Mouse (Mus musculus): ENCODE measurements around the gene Hnrnpa3.
A peak's percentile ranks its signal among the peaks of the same experiment; 100 is the strongest.
"Not testable (repeated sequence)": the region's sequence is repeated elsewhere in the genome, so short reads cannot be mapped to it uniquely, and the experiment has no call there.

The Hnrnpa3 gene

GRCm38 (mm10) chr2:75637055-75637304 is 22.1 kb upstream of the Hnrnpa3 start:
- DNase-seq (ENCODE audit: low read depth, low spot score), result not testable (repeated sequence)

GRCm38 (mm10) chr2:75637361-75637760 is 21.7 kb upstream of the Hnrnpa3 start:
- no peak for DNase-seq (ENCODE audit: low read depth, low spot score)

- DNase-seq (ENCODE audit: low read depth, low spot score), result not testable (repeated sequence)
Observed at GRCm38 (mm10) chr2:75637822-75638221, 21.2 kb upstream of the Hnrnpa3 start.

- not testable (repeated sequence) for DNase-seq (ENCODE audit: low read depth, low spot score)
Observed at GRCm38 (mm10) chr2:75639535-75639934, 19.5 kb upstream of the Hnrnpa3 start.

DNA sequence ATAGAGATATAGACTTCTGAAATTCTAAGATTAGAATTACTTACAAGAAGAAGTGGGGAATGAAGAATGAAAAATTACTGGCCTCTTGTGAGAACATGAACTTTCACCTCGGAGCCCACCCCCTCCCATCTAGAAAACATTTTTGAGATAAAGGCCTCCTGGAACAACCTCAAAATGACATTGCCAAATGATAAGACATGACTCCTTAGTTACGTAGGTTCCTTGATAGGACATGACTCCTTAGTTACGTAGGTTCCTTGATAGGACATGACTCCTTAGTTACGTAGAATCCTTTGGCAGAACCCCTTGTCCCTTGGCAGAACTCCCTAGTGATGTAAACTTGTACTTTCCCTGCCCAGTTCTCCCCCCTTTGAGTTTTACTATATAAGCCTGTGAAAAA is 16.7 kb upstream of the Hnrnpa3 start:
- not testable (repeated sequence) for DNase-seq (ENCODE audit: low read depth, low spot score)

GRCm38 (mm10) chr2:75642795-75643550 is 16.1 kb upstream of the Hnrnpa3 start:
- DNase-seq (ENCODE audit: low read depth, low spot score), result no peak

DNA sequence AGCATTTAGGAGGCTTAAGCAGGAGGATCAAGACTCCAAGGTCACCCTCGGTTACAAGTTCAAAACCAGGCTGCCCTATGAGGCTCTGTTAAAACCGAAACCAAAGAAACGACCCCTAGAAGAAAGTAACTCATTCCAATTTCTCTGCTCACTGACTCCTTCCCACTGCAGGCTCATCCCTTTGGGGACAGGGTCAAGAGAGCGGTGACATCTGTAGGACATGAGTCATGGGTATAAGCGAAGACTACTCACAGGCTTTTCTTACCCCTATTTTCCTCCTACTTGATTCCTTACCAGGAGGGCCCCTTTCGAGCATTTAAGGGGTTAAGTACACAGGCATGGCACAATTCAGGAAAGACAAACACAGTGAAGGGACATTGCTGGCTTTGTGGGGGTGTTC is 15.1 kb upstream of the Hnrnpa3 start:
- DNase-seq (ENCODE audit: low read depth, low spot score), result no peak

- DNase-seq (ENCODE audit: low read depth, low spot score), result no peak
Observed at GRCm38 (mm10) chr2:75645251-75645650, 13.8 kb upstream of the Hnrnpa3 start.

DNA sequence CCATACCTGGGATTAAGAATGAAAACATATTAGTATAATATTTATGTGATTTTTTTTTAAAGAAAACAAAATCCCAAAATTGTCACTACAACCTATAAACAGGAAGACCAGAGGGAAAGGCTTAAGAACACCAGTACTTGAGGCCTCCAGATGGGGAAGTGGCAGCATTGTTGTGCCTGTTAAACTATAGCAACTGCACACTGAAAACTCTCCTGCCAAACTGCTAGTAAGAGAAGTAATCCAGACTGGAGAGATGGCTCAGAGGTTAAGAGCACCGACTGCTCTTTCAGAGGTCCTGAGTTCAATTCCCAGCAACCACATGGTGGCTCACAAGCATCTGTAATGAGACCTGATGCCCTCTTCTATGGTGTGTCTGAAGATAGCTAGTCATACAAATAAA is 8.6 kb upstream of the Hnrnpa3 start:
- no peak for DNase-seq (ENCODE audit: low read depth, low spot score)

GRCm38 (mm10) chr2:75653150-75653549 is 5.9 kb upstream of the Hnrnpa3 start:
- DNase-seq (ENCODE audit: low read depth, low spot score), result no peak

DNA sequence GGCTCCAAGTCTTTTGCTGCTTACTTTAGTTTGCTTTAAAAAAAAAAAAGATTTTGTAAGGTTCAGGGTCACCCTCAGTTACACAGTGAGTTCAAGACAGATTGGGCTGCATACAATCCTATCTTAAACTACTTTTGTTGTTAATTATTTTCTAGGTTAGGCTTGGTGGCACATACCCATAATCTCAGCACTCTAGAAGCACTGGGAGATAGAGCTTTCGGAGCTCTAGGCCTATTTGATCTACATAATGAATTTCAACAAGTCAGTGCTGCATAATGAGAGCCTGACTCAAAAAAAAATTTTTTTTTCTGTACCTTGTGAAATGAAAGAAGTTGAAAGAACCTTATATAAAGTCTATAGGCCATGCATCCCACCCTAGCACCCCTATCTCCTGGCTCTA is 4.4 kb upstream of the Hnrnpa3 start:
- DNase-seq (ENCODE audit: low read depth, low spot score), result no peak

DNA sequence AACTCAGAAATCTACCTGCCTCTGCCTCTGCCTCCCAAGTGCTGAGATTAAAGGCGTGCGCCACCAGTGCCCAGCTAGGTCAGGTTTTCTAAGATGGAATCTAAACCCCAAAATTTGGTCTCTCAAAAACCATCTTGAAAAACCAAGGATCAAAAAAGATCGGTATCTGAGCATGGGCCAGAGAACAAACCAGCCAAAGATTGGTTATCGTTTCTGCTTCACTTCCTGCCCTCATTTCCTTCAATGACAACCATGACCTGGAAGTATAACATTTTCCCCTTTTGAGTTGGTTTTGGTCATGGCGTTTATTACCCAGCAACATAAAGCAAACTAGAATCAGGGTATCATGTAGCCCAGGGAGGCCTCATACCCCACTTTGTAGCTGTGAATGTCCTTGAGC is 2.1 kb upstream of the Hnrnpa3 start:
- no peak for DNase-seq (ENCODE audit: low read depth, low spot score)

- no peak for DNase-seq (ENCODE audit: low read depth, low spot score)
Observed at GRCm38 (mm10) chr2:75657907-75658691, 962 bp upstream of the Hnrnpa3 start.

DNA sequence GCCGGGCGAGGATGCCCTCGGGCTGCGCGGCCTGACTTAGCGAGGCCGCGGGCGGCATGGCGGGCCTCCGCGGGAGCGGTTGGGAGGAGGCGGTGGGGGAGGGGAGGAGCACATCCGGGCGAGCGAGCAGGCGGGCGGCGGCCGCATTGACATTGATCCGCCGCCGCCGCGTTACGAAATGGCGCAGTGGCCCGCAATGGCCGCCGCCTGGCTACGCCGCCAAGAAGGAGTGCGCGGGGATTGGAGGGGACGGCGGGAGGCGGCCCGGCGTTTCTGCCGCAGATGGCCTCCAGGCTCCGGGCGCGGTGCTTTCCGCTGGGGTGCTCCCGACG is 534 bp downstream of the Hnrnpa3 start:
- DNase-seq (ENCODE audit: low read depth, low spot score), result peak; percentile 67

DNA sequence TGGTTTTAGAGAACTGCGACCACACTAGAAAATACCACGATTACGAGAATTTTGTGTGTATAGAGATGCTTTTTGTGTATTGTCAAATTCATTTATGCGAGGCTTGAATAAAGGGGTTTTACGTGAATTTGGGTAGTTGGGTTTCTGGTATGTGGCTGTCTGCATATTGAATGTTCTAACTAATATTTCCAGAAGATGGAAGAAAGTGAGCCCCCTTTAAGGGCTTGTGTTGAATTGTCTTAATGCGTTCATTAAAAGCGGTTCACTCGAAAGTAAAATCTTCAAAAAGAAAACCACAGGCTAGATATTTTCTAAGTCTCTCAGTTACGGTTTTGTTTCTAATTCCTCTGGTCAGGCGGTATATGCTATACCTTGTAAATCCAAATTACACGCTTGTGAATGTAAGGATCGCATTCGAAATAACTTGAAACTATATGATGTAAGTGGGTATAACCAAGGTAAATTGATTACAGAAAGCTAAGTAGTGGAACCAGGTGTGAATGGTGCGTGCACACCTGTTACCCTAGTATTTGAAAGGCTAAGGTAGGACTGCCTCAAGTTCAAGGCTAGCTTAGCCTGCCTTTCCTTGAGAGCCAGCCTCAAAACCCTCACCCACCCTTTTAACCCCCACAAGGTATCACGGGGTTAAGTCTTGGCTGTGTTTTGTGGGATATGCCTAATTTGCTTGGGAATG is 1.3 kb downstream of the Hnrnpa3 start:
- DNase-seq (ENCODE audit: low read depth, low spot score), result no peak

DNA sequence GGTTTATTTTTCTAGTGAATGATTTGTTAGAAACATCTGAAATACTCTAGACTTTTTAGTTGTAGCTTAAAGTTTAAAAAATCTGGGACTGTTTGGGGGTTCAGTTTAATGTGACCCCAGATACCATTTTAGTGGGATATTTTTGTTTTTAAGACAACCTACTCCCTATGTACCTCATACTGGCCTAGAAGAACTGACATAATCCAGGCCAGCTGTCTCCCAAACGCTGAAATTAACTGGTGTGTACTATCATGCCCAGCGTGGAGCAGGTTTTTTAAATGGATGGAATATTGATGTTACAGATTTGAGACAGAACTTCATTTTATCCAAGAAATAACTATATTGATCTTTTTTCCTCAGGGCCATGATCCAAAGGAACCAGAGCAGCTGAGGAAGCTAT is 2.0 kb downstream of the Hnrnpa3 start:
- no peak for DNase-seq (ENCODE audit: low read depth, low spot score)

- no peak for DNase-seq (ENCODE audit: low read depth, low spot score)
Observed at GRCm38 (mm10) chr2:75669491-75670445, 10.7 kb downstream of the Hnrnpa3 start.

DNA sequence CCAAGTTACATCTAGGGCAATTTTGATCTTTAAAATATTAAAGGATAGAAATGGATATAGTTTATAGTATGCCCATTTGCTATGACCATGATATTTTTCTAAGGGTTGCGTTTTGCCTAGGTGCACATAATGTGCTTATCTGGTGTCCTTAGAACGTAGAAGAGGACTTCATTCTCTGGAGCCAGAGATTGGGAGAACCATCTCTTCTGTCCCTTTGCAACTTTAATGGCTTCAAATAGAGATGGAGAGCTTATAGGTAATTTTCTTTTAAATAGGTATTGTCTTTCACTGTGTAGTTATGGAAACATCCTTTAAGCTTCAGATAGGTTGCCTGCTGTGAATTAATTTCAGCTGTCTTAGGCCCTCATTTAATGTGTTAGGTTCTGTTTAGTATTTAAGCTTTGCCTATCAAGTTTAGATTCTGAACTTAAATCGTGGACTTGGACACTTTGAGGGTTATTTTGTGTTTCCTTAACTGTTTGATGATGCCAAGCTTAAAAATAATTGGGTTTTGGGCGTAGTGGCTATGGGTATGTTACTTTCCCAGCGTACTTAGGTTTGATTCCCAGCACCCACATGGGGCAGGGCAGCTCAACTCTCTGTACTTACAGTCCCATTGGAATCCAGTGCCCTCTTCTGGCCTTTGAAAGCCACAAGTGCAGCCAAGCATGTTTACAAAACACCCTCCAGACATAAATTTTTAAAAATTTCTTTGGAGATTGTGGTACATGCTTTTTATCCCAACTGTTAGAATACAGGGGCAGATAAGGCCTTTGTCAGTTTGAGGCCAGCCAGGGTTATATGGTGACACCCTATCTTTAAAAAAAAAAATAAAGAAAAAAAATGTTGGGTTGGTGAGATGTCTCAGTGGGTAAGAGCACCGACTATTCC is 11.6 kb downstream of the Hnrnpa3 start:
- no peak for DNase-seq (ENCODE audit: low read depth, low spot score)

- no peak for DNase-seq (ENCODE audit: low read depth, low spot score)
Observed at GRCm38 (mm10) chr2:75671337-75671660, 12.2 kb downstream of the Hnrnpa3 start.

DNA sequence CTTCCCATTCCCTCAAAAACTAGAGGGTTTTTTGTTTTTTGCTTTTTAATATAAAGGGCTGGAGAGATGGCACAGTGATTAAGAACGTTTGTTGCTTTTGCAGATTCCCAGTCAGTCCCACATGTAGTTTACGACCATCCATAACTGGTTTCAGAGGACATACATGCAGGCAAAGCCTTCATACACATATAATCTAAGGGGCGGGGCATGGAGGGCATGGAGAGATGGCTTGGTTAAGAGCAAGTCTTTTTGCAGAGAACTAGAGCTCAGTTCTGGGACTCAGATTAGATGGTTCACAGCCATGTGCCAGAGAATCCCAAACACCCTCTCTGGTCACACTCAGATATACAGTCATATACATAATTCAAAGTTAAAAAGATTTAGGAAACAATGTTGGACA is 13.5 kb downstream of the Hnrnpa3 start:
- DNase-seq (ENCODE audit: low read depth, low spot score), result no peak

DNA sequence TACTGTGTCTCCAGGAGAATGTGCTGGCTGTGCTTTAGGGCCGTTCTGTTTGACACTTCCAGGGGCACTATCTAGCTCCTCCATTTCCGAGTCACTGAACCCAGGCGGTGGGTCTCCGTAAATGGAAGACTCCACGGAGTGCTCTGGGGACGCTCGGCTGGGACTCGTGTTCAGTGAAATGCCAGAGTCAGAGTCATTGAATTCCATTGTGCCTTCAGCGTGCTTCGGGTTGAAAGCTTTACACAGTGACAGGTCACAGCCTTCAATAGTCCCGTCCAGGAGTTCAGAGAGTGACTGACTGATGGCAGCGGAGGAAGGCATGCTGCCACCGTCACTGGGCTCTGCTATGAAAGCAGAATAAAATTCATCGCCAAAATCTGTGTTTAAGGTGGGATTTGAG is 17.5 kb downstream of the Hnrnpa3 start:
- DNase-seq (ENCODE audit: low read depth, low spot score), result no peak

Measured in embryo, embryonic 11.5 days (tissue).